Mouse (Mus musculus): ENCODE measurements around the gene Akain1.

DNA sequence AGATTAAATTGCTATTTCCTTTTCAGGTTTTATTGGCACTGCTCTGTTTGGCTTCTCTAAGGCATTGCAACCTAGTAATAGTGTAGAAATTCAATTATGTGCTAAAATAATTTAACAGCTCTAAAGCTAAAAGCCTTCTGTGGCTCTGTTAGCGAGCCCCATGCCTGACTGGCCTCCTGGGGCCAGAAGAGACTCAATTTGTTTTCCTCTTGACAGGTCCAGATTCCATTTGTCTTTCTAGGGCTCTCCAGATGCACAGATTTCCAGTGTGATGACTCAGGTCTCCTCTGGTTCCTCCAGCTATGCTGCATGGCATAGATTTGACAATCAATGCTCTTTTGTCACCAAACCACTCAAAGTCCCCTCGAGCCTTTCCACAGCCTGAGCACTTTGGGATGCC is 38.4 kb downstream of the Akain1 start:
- no peak for TF ChIP-seq CTCF (IDR thresholded peaks at IDR 0.05; ENCODE audit: low read depth)
- TF ChIP-seq EP300 (IDR thresholded peaks at IDR 0.05; ENCODE audit: low read depth) = no peak

All from heart, postnatal 0 days (tissue).